Mouse (Mus musculus): ENCODE measurements around the gene Brms1. TPM values are rescaled to one million over a fixed set of nuclear protein-coding genes. Genes with fewer than 3 reads are reported as not detected.

Gene Brms1
- polyA plus RNA-seq, 1 experiment from 2014 or later: 56.0 TPM

DNA sequence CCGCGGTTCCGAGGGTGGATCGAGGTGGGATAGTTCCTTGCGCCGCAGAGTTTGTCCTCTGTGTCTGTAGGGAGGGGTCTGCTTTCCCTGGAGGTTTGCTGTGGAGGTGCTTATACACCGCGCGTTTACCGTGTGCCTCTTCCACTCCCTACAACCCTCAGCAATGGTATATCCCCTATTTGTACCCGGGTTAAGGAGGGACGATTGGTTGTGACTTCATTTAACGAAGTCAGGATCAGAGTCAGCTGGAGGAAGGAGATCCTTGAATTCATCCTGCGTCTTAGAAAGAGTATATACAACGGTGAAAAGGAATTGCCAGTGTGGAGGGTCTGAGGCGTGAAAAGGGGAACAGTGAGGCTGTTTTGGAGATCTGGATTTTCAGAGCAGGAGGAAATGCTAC is 434 bp downstream of the Brms1 start:
- no peaks in the 10 kb centered on the region for H3K9me3 ChIP-seq (replicated peaks)
- peaks cover 43% of the 10 kb centered on the region for H3K4me1 ChIP-seq
- H3K9ac ChIP-seq: peak overlapping the region; percentile 91
- 1% methylated on average over 16 of the region's 16 CpGs for WGBS
- H3K4me3 ChIP-seq: peak overlapping the region; percentile 97
- H3K4me2 ChIP-seq: peak overlapping the region; percentile 100
- H3K36me3 ChIP-seq (ENCODE audit: poor library complexity, severe bottlenecking): peaks cover 32% of the 10 kb centered on the region
- ATAC-seq: no peak; the same call in 1 of the 2 replicates
- no peaks in the 10 kb centered on the region for H3K27me3 ChIP-seq
- H3K27ac ChIP-seq: peak overlapping the region; percentile 41; the same call in 1 of the 2 replicates

DNA sequence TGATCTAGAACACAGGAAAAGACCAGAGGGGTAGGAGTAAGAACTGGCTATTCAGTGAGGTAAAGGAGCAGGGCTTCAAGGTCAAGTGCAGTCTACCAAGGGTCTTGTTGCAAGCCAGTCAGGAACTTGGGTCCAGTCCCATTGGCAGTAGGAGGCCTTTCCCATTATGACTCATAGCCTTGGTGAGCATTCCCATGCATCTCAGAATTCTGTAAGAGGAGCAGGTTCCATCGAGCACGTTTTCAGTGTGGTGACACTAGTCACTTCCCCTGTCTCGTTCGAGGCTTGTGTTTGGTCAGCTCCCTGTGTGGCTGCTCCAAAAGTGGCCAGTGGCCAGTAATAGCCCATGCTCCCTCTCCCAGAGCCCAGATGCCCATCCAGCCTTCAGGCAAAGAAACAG is 4.4 kb downstream of the Brms1 start:
- Histone ChIP-seq H3K27ac (no peak overlapping the region), H3K4me3 (no peak overlapping the region), H3K36me3 (ENCODE audit: poor library complexity, severe bottlenecking) (peaks cover 66% of the 10 kb centered on the region), H3K27me3 (peaks cover 7% of the 10 kb centered on the region), H3K4me2 (no peak overlapping the region), H3K9ac (no peak overlapping the region), H3K9me3 (replicated peaks) (no peaks in the 10 kb centered on the region), H3K4me1 (peaks cover 29% of the 10 kb centered on the region)
- WGBS: 80% methylated on average over 4 of the region's 4 CpGs
- no peak for ATAC-seq

GRCm38 (mm10) chr19:5048138-5049056 is 7.2 kb downstream of the Brms1 start:
- WGBS: 84% methylated on average over 14 of the region's 14 CpGs
- Histone ChIP-seq H3K27me3 (peaks cover 35% of the 10 kb centered on the region), H3K4me3 (no peak overlapping the region), H3K27ac (no peak overlapping the region), H3K4me1 (peaks cover 11% of the 10 kb centered on the region), H3K9ac (no peak overlapping the region), H3K36me3 (ENCODE audit: poor library complexity, severe bottlenecking) (peaks cover 58% of the 10 kb centered on the region), H3K4me2 (no peak overlapping the region), H3K9me3 (replicated peaks) (no peaks in the 10 kb centered on the region)
- no peak for ATAC-seq

GRCm38 (mm10) chr19:5049325-5049724 is 8.2 kb downstream of the Brms1 start:
- 67% methylated on average over 6 of the region's 6 CpGs for WGBS
- ATAC-seq: no peak
- Histone ChIP-seq H3K27ac (no peak overlapping the region), H3K4me1 (peaks cover 11% of the 10 kb centered on the region), H3K4me2 (no peak overlapping the region), H3K27me3 (peaks cover 42% of the 10 kb centered on the region), H3K9me3 (replicated peaks) (no peaks in the 10 kb centered on the region), H3K36me3 (ENCODE audit: poor library complexity, severe bottlenecking) (peaks cover 49% of the 10 kb centered on the region), H3K9ac (no peak overlapping the region), H3K4me3 (no peak overlapping the region)

GRCm38 (mm10) chr19:5050047-5050905 is 9.1 kb downstream of the Brms1 start, which contains the start of gene Rin1:
Gene Rin1, plus strand, starts transcription at chr19:5050481.
- Histone ChIP-seq H3K9me3 (replicated peaks) (no peaks in the 10 kb centered on the region), H3K4me1 (peaks cover 11% of the 10 kb centered on the region), H3K4me2 (peak within 1 kb of the TSS; percentile 17; the same call in 1 of the 2 replicates), H3K36me3 (ENCODE audit: poor library complexity, severe bottlenecking) (peaks cover 46% of the 10 kb centered on the region), H3K9ac (peak within 1 kb of the TSS; percentile 23; the same call in 1 of the 2 replicates), H3K27me3 (peaks cover 47% of the 10 kb centered on the region), H3K4me3 (no peak within 1 kb of the TSS), H3K27ac (peak within 1 kb of the TSS; percentile 26)
- WGBS: 11% methylated on average over 14 of the region's 14 CpGs
- peak; percentile 58; the same call in 1 of the 2 replicates for ATAC-seq

DNA sequence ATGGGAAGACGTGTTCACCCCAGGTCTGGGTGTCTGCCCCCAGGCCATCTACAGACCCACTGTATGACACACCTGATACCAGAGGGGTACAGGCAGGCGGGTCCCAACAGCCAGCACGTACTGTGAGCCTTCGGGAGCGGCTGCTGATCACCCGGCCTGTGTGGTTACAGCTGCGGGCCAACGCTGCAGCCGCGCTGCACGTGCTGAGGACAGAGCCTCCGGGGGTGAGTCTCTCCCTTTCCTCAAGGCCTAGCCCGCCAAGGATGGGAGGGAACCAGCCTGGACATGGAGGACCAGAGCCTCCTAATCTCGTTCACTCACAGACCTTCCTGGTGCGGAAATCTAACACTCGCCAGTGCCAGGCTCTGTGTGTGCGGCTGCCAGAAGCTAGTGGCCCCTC is 9.9 kb downstream of the Brms1 start:
- Histone ChIP-seq H3K4me1 (peaks cover 11% of the 10 kb centered on the region), H3K4me2 (peak overlapping the region; percentile 17; the same call in 1 of the 2 replicates), H3K4me3 (no peak overlapping the region), H3K36me3 (ENCODE audit: poor library complexity, severe bottlenecking) (peaks cover 39% of the 10 kb centered on the region), H3K9ac (peak overlapping the region; percentile 23; the same call in 1 of the 2 replicates), H3K27ac (peak overlapping the region; percentile 26; the same call in 1 of the 2 replicates), H3K27me3 (peaks cover 48% of the 10 kb centered on the region), H3K9me3 (replicated peaks) (no peaks in the 10 kb centered on the region)
- WGBS: 4% methylated on average over 17 of the region's 17 CpGs
- no peak; the same call in 1 of the 2 replicates for ATAC-seq

- WGBS: 48% methylated on average over 3 of the region's 3 CpGs
- no peak for ATAC-seq
- Histone ChIP-seq H3K36me3 (ENCODE audit: poor library complexity, severe bottlenecking) (peaks cover 35% of the 10 kb centered on the region), H3K9ac (no peak overlapping the region), H3K4me1 (peaks cover 14% of the 10 kb centered on the region), H3K27me3 (peaks cover 48% of the 10 kb centered on the region), H3K4me3 (no peak overlapping the region), H3K9me3 (replicated peaks) (no peaks in the 10 kb centered on the region), H3K4me2 (no peak overlapping the region), H3K27ac (no peak overlapping the region)
Measured at GRCm38 (mm10) chr19:5051515-5051914, 10.4 kb downstream of the Brms1 start.

GRCm38 (mm10) chr19:5052166-5052822 is 11.1 kb downstream of the Brms1 start:
- Histone ChIP-seq H3K27me3 (peaks cover 48% of the 10 kb centered on the region), H3K9ac (no peak overlapping the region), H3K9me3 (replicated peaks) (no peaks in the 10 kb centered on the region), H3K4me1 (peaks cover 16% of the 10 kb centered on the region), H3K36me3 (ENCODE audit: poor library complexity, severe bottlenecking) (peaks cover 27% of the 10 kb centered on the region), H3K4me2 (no peak overlapping the region), H3K27ac (no peak overlapping the region), H3K4me3 (no peak overlapping the region)
- ATAC-seq: no peak
- WGBS: 32% methylated on average over 25 of the region's 25 CpGs

GRCm38 (mm10) chr19:5052853-5053252 is 11.7 kb downstream of the Brms1 start:
- peaks cover 16% of the 10 kb centered on the region for H3K4me1 ChIP-seq
- H3K9me3 ChIP-seq (replicated peaks): no peaks in the 10 kb centered on the region
- H3K27me3 ChIP-seq: peaks cover 48% of the 10 kb centered on the region
- no peak for ATAC-seq
- no peak overlapping the region for H3K4me2 ChIP-seq
- H3K9ac ChIP-seq: no peak overlapping the region
- H3K36me3 ChIP-seq (ENCODE audit: poor library complexity, severe bottlenecking): peaks cover 21% of the 10 kb centered on the region
- H3K4me3 ChIP-seq: no peak overlapping the region
- 59% methylated on average over 17 of the region's 17 CpGs for WGBS
- no peak overlapping the region for H3K27ac ChIP-seq

DNA sequence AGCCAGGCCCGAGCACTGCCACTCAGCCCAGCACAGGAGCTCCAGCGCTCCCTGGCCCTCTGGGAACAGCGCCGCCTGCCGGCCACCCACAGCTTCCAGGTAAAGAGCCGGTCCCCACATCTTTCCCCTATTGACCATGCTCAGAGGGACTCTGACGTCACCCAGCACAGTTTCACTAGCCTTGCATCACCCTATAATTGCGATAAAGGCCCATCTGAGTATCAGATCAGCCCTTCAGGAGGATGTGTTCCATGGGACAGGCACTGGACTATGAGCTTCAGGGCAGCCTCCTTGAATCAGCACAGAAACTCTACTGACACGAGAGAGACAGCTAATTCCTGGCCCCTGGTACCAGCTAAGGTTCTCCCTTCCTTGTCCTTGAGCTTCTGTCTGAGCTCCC is 12.8 kb downstream of the Brms1 start:
- peaks cover 21% of the 10 kb centered on the region for H3K4me1 ChIP-seq
- no peak overlapping the region for H3K27ac ChIP-seq
- WGBS: 19% methylated on average over 9 of the region's 9 CpGs
- no peak overlapping the region for H3K9ac ChIP-seq
- H3K36me3 ChIP-seq (ENCODE audit: poor library complexity, severe bottlenecking): peaks cover 11% of the 10 kb centered on the region
- peak; percentile 16; the same call in 1 of the 2 replicates for ATAC-seq
- H3K4me2 ChIP-seq: no peak overlapping the region
- H3K27me3 ChIP-seq: peaks cover 48% of the 10 kb centered on the region
- H3K4me3 ChIP-seq: no peak overlapping the region
- no peaks in the 10 kb centered on the region for H3K9me3 ChIP-seq (replicated peaks)

DNA sequence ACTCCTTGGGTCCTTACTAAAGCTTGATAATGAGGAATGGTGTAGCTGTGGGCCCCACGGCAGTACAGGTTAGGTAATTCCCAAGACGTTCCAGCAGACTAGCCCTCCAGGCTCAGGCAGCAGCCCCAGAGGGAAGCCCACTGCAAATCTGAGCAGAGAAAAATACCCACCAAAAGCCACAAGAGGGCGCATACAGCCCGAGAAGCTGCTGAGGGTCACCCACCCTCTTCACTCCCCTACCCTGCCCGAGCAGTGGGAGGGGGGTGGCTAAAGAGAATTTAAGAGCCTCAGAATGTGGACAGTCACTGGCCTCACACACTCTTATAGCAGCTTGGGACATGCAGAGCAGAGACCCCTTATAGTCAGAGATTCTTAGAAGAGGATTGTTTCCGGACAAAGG is 15.1 kb downstream of the Brms1 start:
- Histone ChIP-seq H3K9me3 (replicated peaks) (no peaks in the 10 kb centered on the region), H3K27me3 (peaks cover 35% of the 10 kb centered on the region), H3K36me3 (ENCODE audit: poor library complexity, severe bottlenecking) (no peaks in the 10 kb centered on the region), H3K4me2 (no peak overlapping the region), H3K4me3 (no peak overlapping the region), H3K27ac (no peak overlapping the region), H3K4me1 (peaks cover 21% of the 10 kb centered on the region), H3K9ac (no peak overlapping the region)
- WGBS: 11% methylated on average over 6 of the region's 6 CpGs
- ATAC-seq: peak; percentile 71

All from forebrain, embryonic 13.5 days (tissue).